Mouse (Mus musculus) lung, adult 2 months (tissue): ENCODE data around the gene Art1. TPM values are rescaled to one million over a fixed set of nuclear protein-coding genes. Genes with fewer than 3 reads are reported as not detected.

Experiments
- DNase-seq: peaks from one replicate; pipeline ENCODE4 v3.0.0; 2022
- H3K4me1 ChIP-seq: fragments of 200-500 bp; 2 replicates; pipeline ENCODE4 v1.6.1; 2011; ENCODE audit warnings: low read length; ENCODE audit not compliant: control insufficient read depth, insufficient read depth
- H3K4me3 ChIP-seq: fragments of 200-500 bp; replicated peaks from 2 replicates; pipeline ENCODE3; 2011; ENCODE audit warnings: low read depth, mild to moderate bottlenecking, control low read depth, low read length; ENCODE audit errors: extremely low read depth
- CTCF ChIP-seq: fragments of 200-500 bp; IDR thresholded peaks from 2 replicates; pipeline ENCODE4 v1.5.1; 2011; ENCODE audit warnings: mild to moderate bottlenecking, low read length, control low read depth; ENCODE audit not compliant: insufficient read depth
- POLR2A ChIP-seq: fragments of 200-500 bp; IDR thresholded peaks from 2 replicates; pipeline ENCODE4 v1.6.1; 2011; ENCODE audit warnings: low read depth, mild to moderate bottlenecking, control low read depth, low read length, borderline replicate concordance; ENCODE audit errors: extremely low read depth
- WGBS: fragments of 180-500 bp; shearing (Covaris S2); methylation state at CpG from one replicate; pipeline ENCODE4 v1.1.7; 2018; 5-methylcytosine and 5-hydroxymethylcytosine counted together
- polyA plus RNA-seq: library from polyadenylated mRNA; depleted of rRNA; stranded (reverse); fragments of >200 nt; gene quantifications from 2 replicates; pipeline ENCODE4 v1.2.3, GENCODE M21; 2012

The Art1 gene
- polyA plus RNA-seq, 1 experiment = 15.7 TPM

GRCm38 (mm10) chr7:102104126-102104525 is 2.6 kb downstream of the Art1 start:
- TF ChIP-seq CTCF (no peak), POLR2A (no peak)
- no peak overlapping the region for H3K4me3 ChIP-seq
- peaks cover 2% of the 10 kb centered on the region; the same call in 1 of the 2 replicates for H3K4me1 ChIP-seq
- WGBS = 53% methylated on average over 5 of the region's 5 CpGs
- DNase-seq = no peak

- no peaks in the 10 kb centered on the region for H3K4me1 ChIP-seq
- DNase-seq = no peak
- TF ChIP-seq POLR2A (no peak), CTCF (no peak)
- 35% methylated on average over 23 of the region's 23 CpGs for WGBS
- H3K4me3 ChIP-seq = no peak overlapping the region
Measured at GRCm38 (mm10) chr7:102106700-102107141, 5.2 kb downstream of the Art1 start.

- H3K4me1 ChIP-seq = no peaks in the 10 kb centered on the region
- TF ChIP-seq POLR2A = no peak
- no peak for TF ChIP-seq CTCF
- WGBS = 63% methylated on average over 1 of the region's 1 CpGs
- no peak overlapping the region for H3K4me3 ChIP-seq
- DNase-seq = no peak
Measured at GRCm38 (mm10) chr7:102108206-102108605, 6.7 kb downstream of the Art1 start.

- Histone ChIP-seq H3K4me1 (no peaks in the 10 kb centered on the region), H3K4me3 (no peak within 1 kb of the TSS)
- no peak for TF ChIP-seq POLR2A
- TF ChIP-seq CTCF = no peak
- WGBS = 75% methylated on average over 7 of the region's 7 CpGs
- DNase-seq = no peak
Measured at GRCm38 (mm10) chr7:102109171-102109570, 7.6 kb downstream of the Art1 start, which contains the start of gene Art5. TSS of gene Art5 (minus strand) at chr7:102109489.

- no peaks in the 10 kb centered on the region for H3K4me1 ChIP-seq
- WGBS = 80% methylated on average over 4 of the region's 4 CpGs
- H3K4me3 ChIP-seq = no peak overlapping the region
- TF ChIP-seq POLR2A (no peak), CTCF (no peak)
- no peak for DNase-seq
Measured at GRCm38 (mm10) chr7:102109746-102110145, 8.2 kb downstream of the Art1 start.

- 77% methylated on average over 45 of the region's 45 CpGs for WGBS
- no peak for DNase-seq
- no peaks in the 10 kb centered on the region for H3K4me1 ChIP-seq
- no peak overlapping the region for H3K4me3 ChIP-seq
- TF ChIP-seq CTCF (no peak), POLR2A (no peak)
Measured at GRCm38 (mm10) chr7:102113151-102113729, 11.7 kb downstream of the Art1 start.

GRCm38 (mm10) chr7:102116579-102117331 is 15.2 kb downstream of the Art1 start, which contains the start of gene Chrna10:
TSS of gene Chrna10 (minus strand) at chr7:102116828.
- Histone ChIP-seq H3K4me1 (no peaks in the 10 kb centered on the region), H3K4me3 (no peak within 1 kb of the TSS)
- TF ChIP-seq POLR2A = no peak
- TF ChIP-seq CTCF = no peak
- no peak for DNase-seq
- WGBS = 39% methylated on average over 7 of the region's 7 CpGs

- DNase-seq = no peak
- TF ChIP-seq POLR2A (no peak), CTCF (no peak)
- 62% methylated on average over 6 of the region's 6 CpGs for WGBS
- Histone ChIP-seq H3K4me1 (no peaks in the 10 kb centered on the region), H3K4me3 (no peak overlapping the region)
Measured at GRCm38 (mm10) chr7:102117382-102117781, 15.8 kb downstream of the Art1 start.

GRCm38 (mm10) chr7:102120326-102120725 is 18.8 kb downstream of the Art1 start:
- H3K4me1 ChIP-seq = no peaks in the 10 kb centered on the region

More at GRCm38 (mm10) chr7:102120326-102120725, 18.8 kb downstream of the Art1 start:
- no peak for DNase-seq
- no peak overlapping the region for H3K4me3 ChIP-seq
- TF ChIP-seq CTCF = no peak
- no peak for TF ChIP-seq POLR2A
- 91% methylated on average over 10 of the region's 10 CpGs for WGBS
